Mouse (Mus musculus) liver, adult 2 months (tissue): Measurements from ENCODE around the gene Dlgap1. TPM values are rescaled to one million over a fixed set of nuclear protein-coding genes. Genes with fewer than 3 reads are reported as not detected.
A peak's percentile ranks its signal among the peaks of the same experiment; 100 is the strongest.
"Not testable (repeated sequence)": the region's sequence is repeated elsewhere in the genome, so short reads cannot be mapped to it uniquely, and the experiment has no call there.

ENCODE experiments used
- DNase-seq: peaks from one replicate; pipeline ENCODE4 v3.0.0-alpha.2; 2011; ENCODE audit warnings: low read depth, low spot score; ENCODE audit errors: extremely low read depth
- H3K27ac ChIP-seq: fragments of 200-500 bp; replicated peaks from 2 replicates; pipeline ENCODE4 v1.5.1; 2012; ENCODE audit warnings: low read depth, mild to moderate bottlenecking, control low read depth, inconsistent platforms, low read length; ENCODE audit not compliant: insufficient read depth
- H3K27me3 ChIP-seq: fragments of 200-500 bp; 2 replicates; pipeline ENCODE4 v1.6.1; 2012; ENCODE audit warnings: mild to moderate bottlenecking, moderate library complexity, low read length, inconsistent platforms; ENCODE audit not compliant: control insufficient read depth, insufficient read depth
- H3K36me3 ChIP-seq: fragments of 200-500 bp; 2 replicates; pipeline ENCODE4 v1.6.1; 2012; ENCODE audit warnings: low read length, inconsistent platforms; ENCODE audit not compliant: control insufficient read depth, insufficient read depth
- H3K4me1 ChIP-seq: fragments of 200-500 bp; 2 replicates; pipeline ENCODE4 v1.6.1; 2011; ENCODE audit warnings: low read length; ENCODE audit not compliant: control insufficient read depth, insufficient read depth
- H3K4me3 ChIP-seq: fragments of 200-500 bp; 2 replicates; pipeline ENCODE4 v1.5.1; 2011; ENCODE audit warnings: low read depth, mild to moderate bottlenecking, control low read depth, low read length, moderate library complexity; ENCODE audit not compliant: insufficient read depth
- H3K79me2 ChIP-seq: fragments of 200-500 bp; 2 replicates; pipeline ENCODE4 v1.6.1; 2012; ENCODE audit warnings: inconsistent platforms, mild to moderate bottlenecking, low read length, moderate library complexity; ENCODE audit not compliant: control insufficient read depth, insufficient read depth
- H3K9ac ChIP-seq: fragments of 200-500 bp; 2 replicates; pipeline ENCODE4 v1.6.1; 2012; ENCODE audit warnings: low read depth, mild to moderate bottlenecking, control low read depth, inconsistent platforms, low read length
- CTCF ChIP-seq: fragments of 200-500 bp; IDR thresholded peaks from 2 replicates; pipeline ENCODE4 v1.5.1; 2011; ENCODE audit warnings: low read depth, low read length, control low read depth
- POLR2A ChIP-seq: fragments of 200-500 bp; IDR thresholded peaks from 2 replicates; pipeline ENCODE4 v1.6.1; 2011; ENCODE audit warnings: low read length, control low read depth; ENCODE audit not compliant: insufficient read depth; ENCODE audit errors: extremely low read depth
- WGBS: fragments of 180-500 bp; shearing (Covaris S2); methylation state at CpG from one replicate; pipeline ENCODE4 v1.1.7; 2018; 5-methylcytosine and 5-hydroxymethylcytosine counted together
- polyA plus RNA-seq: library from polyadenylated mRNA; depleted of rRNA; stranded (reverse); fragments of >200 nt; gene quantifications from 2 replicates; pipeline ENCODE4 v1.2.3, GENCODE M21; 2012
- total RNA-seq: library from RNA; depleted of rRNA; stranded (reverse); fragments of >200 nt; gene quantifications from 2 replicates; pipeline ENCODE4 v1.2.3, GENCODE M21; 2014

Dlgap1 gene
- total and polyA plus RNA-seq, 2 experiments: 0.55 to 1.5 TPM

GRCm38 (mm10) chr17:70835071-70835790, 866.4 kb downstream of the Dlgap1 start:
- Histone ChIP-seq H3K36me3 (no peaks in the 10 kb centered on the region), H3K4me1 (peaks cover 3% of the 10 kb centered on the region), H3K79me2 (no peaks in the 10 kb centered on the region), H3K27me3 (no peaks in the 10 kb centered on the region), H3K4me3 (peak overlapping the region; percentile 52), H3K9ac (peak overlapping the region; percentile 38), H3K27ac (no peak overlapping the region)
- WGBS: 5% methylated on average over 10 of the region's 10 CpGs
- no peak for DNase-seq
- no peak for TF ChIP-seq POLR2A
- no peak for TF ChIP-seq CTCF

- no peaks in the 10 kb centered on the region for H3K36me3 ChIP-seq
- no peaks in the 10 kb centered on the region for H3K27me3 ChIP-seq
- no peak for DNase-seq
- H3K9ac ChIP-seq: no peak overlapping the region
- peaks cover 3% of the 10 kb centered on the region for H3K4me1 ChIP-seq
- WGBS: 89% methylated on average over 7 of the region's 7 CpGs
- H3K4me3 ChIP-seq: no peak overlapping the region
- no peak overlapping the region for H3K27ac ChIP-seq
- no peaks in the 10 kb centered on the region for H3K79me2 ChIP-seq
- TF ChIP-seq CTCF: no peak
- TF ChIP-seq POLR2A: no peak
These were observed 867.9 kb downstream of the Dlgap1 start for GRCm38 (mm10) chr17:70836820-70837219.

- not testable (repeated sequence) for H3K36me3 ChIP-seq, DNase-seq, H3K4me3 ChIP-seq, H3K27me3 ChIP-seq, H3K4me1 ChIP-seq, H3K9ac ChIP-seq, H3K27ac ChIP-seq, H3K79me2 ChIP-seq
- WGBS: 92% methylated on average over 6 of the region's 6 CpGs
These were observed 868.6 kb downstream of the Dlgap1 start for GRCm38 (mm10) chr17:70837474-70837873.

GRCm38 (mm10) chr17:70838031-70838430, 869.2 kb downstream of the Dlgap1 start:
- H3K36me3 ChIP-seq: peaks cover 6% of the 10 kb centered on the region
- no peaks in the 10 kb centered on the region for H3K79me2 ChIP-seq
- TF ChIP-seq POLR2A (no peak), CTCF (no peak)
- no peak overlapping the region for H3K27ac ChIP-seq
- 92% methylated on average over 7 of the region's 7 CpGs for WGBS
- no peak for DNase-seq
- no peaks in the 10 kb centered on the region for H3K27me3 ChIP-seq
- peaks cover 3% of the 10 kb centered on the region for H3K4me1 ChIP-seq
- no peak overlapping the region for H3K9ac ChIP-seq
- no peak overlapping the region for H3K4me3 ChIP-seq

GRCm38 (mm10) chr17:70838533-70838932, 869.7 kb downstream of the Dlgap1 start:
- peaks cover 3% of the 10 kb centered on the region for H3K4me1 ChIP-seq
- no peak for TF ChIP-seq POLR2A
- no peak for TF ChIP-seq CTCF
- 71% methylated on average over 5 of the region's 5 CpGs for WGBS
- H3K27me3 ChIP-seq: no peaks in the 10 kb centered on the region
- 0 out of 2 replicates have a peak, but pooled peaks cover 2% of the 10 kb centered on the region for H3K79me2 ChIP-seq
- no peak overlapping the region for H3K4me3 ChIP-seq
- no peak overlapping the region for H3K27ac ChIP-seq
- peaks cover 11% of the 10 kb centered on the region for H3K36me3 ChIP-seq
- no peak for DNase-seq
- no peak overlapping the region for H3K9ac ChIP-seq

GRCm38 (mm10) chr17:70843252-70843651, 874.4 kb downstream of the Dlgap1 start:
- Histone ChIP-seq H3K27ac (0 out of 2 replicates have a peak overlapping the region, but pooled peaks have one; percentile 12), H3K36me3 (peaks cover 17% of the 10 kb centered on the region), H3K27me3 (no peaks in the 10 kb centered on the region), H3K4me1 (peaks cover 18% of the 10 kb centered on the region), H3K9ac (no peak overlapping the region), H3K79me2 (peaks cover 2% of the 10 kb centered on the region; the same call in 1 of the 2 replicates), H3K4me3 (no peak overlapping the region)
- 49% methylated on average over 4 of the region's 4 CpGs for WGBS
- TF ChIP-seq POLR2A (no peak), CTCF (no peak)
- DNase-seq: no peak
